Mouse (Mus musculus) myocyte (in vitro differentiated cells): ENCODE measurements around the gene Lenep.

Experiments used
- CEBPB ChIP-seq: IDR thresholded peaks from 2 replicates; pipeline ENCODE4 v1.6.1; 2011; ENCODE audit warnings: mild to moderate bottlenecking, moderate library complexity; ENCODE audit not compliant: poor library complexity, insufficient read depth, severe bottlenecking
- E2F4 ChIP-seq: IDR thresholded peaks from one replicate; pipeline ENCODE4 v1.6.1; 2011; ENCODE audit warnings: mild to moderate bottlenecking, control low read depth, moderate library complexity; ENCODE audit not compliant: insufficient read depth
- MAX ChIP-seq: IDR thresholded peaks from one replicate; pipeline ENCODE4 v1.6.1; 2011; ENCODE audit warnings: low read depth, mild to moderate bottlenecking, control low read depth
- MYOD1 ChIP-seq, 3 experiments: IDR thresholded peaks; one replicate each; pipeline ENCODE4 v1.6.1; 2011; ENCODE audit warnings: control low read depth in 2 of 3, low read depth in 2 of 3, mild to moderate bottlenecking in 2 of 3, moderate library complexity in 1 of 3; ENCODE audit not compliant: insufficient read length in 2 of 3, control insufficient read depth in 1 of 3
- MYOG ChIP-seq, 3 experiments: IDR thresholded peaks; one replicate each; pipeline ENCODE4 v1.6.1; 2011; ENCODE audit warnings: control low read depth in 2 of 3, low read depth in 2 of 3, mild to moderate bottlenecking in 2 of 3; ENCODE audit not compliant: insufficient read length in 2 of 3, control insufficient read depth in 1 of 3, insufficient read depth in 1 of 3
- POLR2A ChIP-seq: IDR thresholded peaks from one replicate; pipeline ENCODE4 v1.6.1; 2011; ENCODE audit warnings: low read depth, mild to moderate bottlenecking, control low read depth, moderate library complexity; ENCODE audit not compliant: insufficient read length
- POLR2AphosphoS2 ChIP-seq: IDR thresholded peaks from one replicate; pipeline ENCODE4 v1.6.1; 2011; ENCODE audit warnings: low read depth, control low read depth; ENCODE audit not compliant: insufficient read length
- REST ChIP-seq: IDR thresholded peaks from one replicate; pipeline ENCODE4 v1.6.1; 2011; ENCODE audit warnings: mild to moderate bottlenecking, control low read depth, moderate library complexity; ENCODE audit not compliant: insufficient read depth, insufficient read length
- SRF ChIP-seq: IDR thresholded peaks from one replicate; pipeline ENCODE4 v1.6.1; 2011; ENCODE audit warnings: low read depth; ENCODE audit not compliant: control insufficient read depth, insufficient read length
- TCF12 ChIP-seq: IDR thresholded peaks from one replicate; pipeline ENCODE4 v1.6.1; 2011; ENCODE audit warnings: mild to moderate bottlenecking, control low read depth; ENCODE audit not compliant: poor library complexity, insufficient read depth, severe bottlenecking
- TCF3 ChIP-seq: IDR thresholded peaks from one replicate; pipeline ENCODE4 v1.6.1; 2011; ENCODE audit warnings: low read depth, control low read depth; ENCODE audit not compliant: insufficient read length
- USF1 ChIP-seq: IDR thresholded peaks from one replicate; pipeline ENCODE4 v1.6.1; 2011; ENCODE audit warnings: low read depth, mild to moderate bottlenecking, control low read depth, moderate library complexity

GRCm38 (mm10) chr3:89432606-89433005 is 30.0 kb upstream of the Lenep start:
- TF ChIP-seq POLR2A (no peak), CEBPB (no peak), MYOG (IDR thresholded peaks at IDR 0.05; ENCODE audit: control insufficient read depth in 1 of 3, insufficient read depth in 1 of 3, insufficient read length in 2 of 3, low read depth in 2 of 3) (no peak), USF1 (no peak), E2F4 (no peak), SRF (no peak), TCF12 (no peak), MYOD1 (IDR thresholded peaks at IDR 0.05; ENCODE audit: control insufficient read depth in 1 of 3, insufficient read length in 2 of 3, low read depth in 2 of 3) (no peak), TCF3 (no peak), REST (no peak), POLR2AphosphoS2 (no peak), MAX (no peak)
